Mouse (Mus musculus): Measurements from ENCODE around the gene Nebl.
A peak's percentile ranks its signal among the peaks of the same experiment; 100 is the strongest.

Gene Nebl

GRCm38 (mm10) chr2:17642770-17643169 lies 88.5 kb downstream of the Nebl start:
- no peak for DNase-seq (ENCODE audit: inconsistent age in 2 of 2, low spot score in 1 of 2)

GRCm38 (mm10) chr2:17640861-17641260 lies 90.4 kb downstream of the Nebl start:
- no peak for DNase-seq (ENCODE audit: inconsistent age in 2 of 2, low spot score in 1 of 2)

GRCm38 (mm10) chr2:17638631-17639030 lies 92.6 kb downstream of the Nebl start:
- DNase-seq (ENCODE audit: inconsistent age in 2 of 2, low spot score in 1 of 2): no peak

GRCm38 (mm10) chr2:17623931-17624330 lies 107.3 kb downstream of the Nebl start:
- DNase-seq (ENCODE audit: inconsistent age in 2 of 2, low spot score in 1 of 2): peak; percentile 9 to 25

GRCm38 (mm10) chr2:17610259-17610658 lies 121.0 kb downstream of the Nebl start:
- DNase-seq (ENCODE audit: inconsistent age in 2 of 2, low spot score in 1 of 2): peak; percentile 25 to 81

GRCm38 (mm10) chr2:17603573-17603972 lies 127.7 kb downstream of the Nebl start:
- no peak for DNase-seq (ENCODE audit: inconsistent age in 2 of 2, low spot score in 1 of 2)

- DNase-seq (ENCODE audit: inconsistent age in 2 of 2, low spot score in 1 of 2): no peak
These were observed 130.6 kb downstream of the Nebl start for GRCm38 (mm10) chr2:17600652-17601051.

- DNase-seq (ENCODE audit: inconsistent age in 2 of 2, low spot score in 1 of 2): no peak
These were observed 131.4 kb downstream of the Nebl start for GRCm38 (mm10) chr2:17599860-17600259.

- no peak for DNase-seq (ENCODE audit: inconsistent age in 2 of 2, low spot score in 1 of 2)
These were observed 133.3 kb downstream of the Nebl start for GRCm38 (mm10) chr2:17597932-17598331.

GRCm38 (mm10) chr2:17589669-17590068 lies 141.6 kb downstream of the Nebl start:
- DNase-seq (ENCODE audit: inconsistent age in 2 of 2, low spot score in 1 of 2): no peak

GRCm38 (mm10) chr2:17585329-17585992 lies 145.8 kb downstream of the Nebl start:
- no peak for DNase-seq (ENCODE audit: inconsistent age in 2 of 2, low spot score in 1 of 2)

- DNase-seq (ENCODE audit: inconsistent age in 2 of 2, low spot score in 1 of 2): no peak
These were observed 155.6 kb downstream of the Nebl start for GRCm38 (mm10) chr2:17575648-17576047.

GRCm38 (mm10) chr2:17571716-17572115 lies 159.5 kb downstream of the Nebl start:
- no peak for DNase-seq (ENCODE audit: inconsistent age in 2 of 2, low spot score in 1 of 2)

GRCm38 (mm10) chr2:17558889-17559742 lies 172.1 kb downstream of the Nebl start:
- no peak for DNase-seq (ENCODE audit: inconsistent age in 2 of 2, low spot score in 1 of 2)

GRCm38 (mm10) chr2:17549895-17550558 lies 181.2 kb downstream of the Nebl start:
- no peak for DNase-seq (ENCODE audit: inconsistent age in 2 of 2, low spot score in 1 of 2)

GRCm38 (mm10) chr2:17546354-17546948 lies 184.8 kb downstream of the Nebl start:
- DNase-seq (ENCODE audit: inconsistent age in 2 of 2, low spot score in 1 of 2): no peak

GRCm38 (mm10) chr2:17539737-17540136 lies 191.5 kb downstream of the Nebl start:
- no peak for DNase-seq (ENCODE audit: inconsistent age in 2 of 2, low spot score in 1 of 2)

- no peak for DNase-seq (ENCODE audit: inconsistent age in 2 of 2, low spot score in 1 of 2)
These were observed 192.8 kb downstream of the Nebl start for GRCm38 (mm10) chr2:17538493-17538892.

- DNase-seq (ENCODE audit: inconsistent age in 2 of 2, low spot score in 1 of 2): no peak
These were observed 199.7 kb downstream of the Nebl start for GRCm38 (mm10) chr2:17531355-17532105.

GRCm38 (mm10) chr2:17525739-17526526 lies 205.3 kb downstream of the Nebl start:
- DNase-seq (ENCODE audit: inconsistent age in 2 of 2, low spot score in 1 of 2): no peak
